Mouse (Mus musculus): ENCODE measurements around the gene Gm10974. TPM values are rescaled to one million over a fixed set of nuclear protein-coding genes. Genes with fewer than 3 reads are reported as not detected.

The Gm10974 gene
- total and polyA plus RNA-seq, 3 experiments = not detected

GRCm38 (mm10) chr7:66342831-66343230 is 22.9 kb upstream of the Gm10974 start:
- Histone ChIP-seq H3K36me3 (ENCODE audit: control insufficient read depth in 1 of 2, insufficient read depth in 2 of 2, low read length in 2 of 2) (no peaks in the 10 kb centered on the region), H3K27ac (ENCODE audit: control insufficient read depth, low read depth, low read length) (no peak overlapping the region), H3K27me3 (ENCODE audit: control insufficient read depth in 1 of 2, insufficient read depth in 2 of 2, low read length in 2 of 2) (no peaks in the 10 kb centered on the region), H3K9ac (ENCODE audit: control insufficient read depth, low read depth, low read length, poor library complexity, severe bottlenecking) (no peak overlapping the region), H3K9me3 (replicated peaks; ENCODE audit: insufficient read depth, low read length) (no peaks in the 10 kb centered on the region), H3K4me1 (ENCODE audit: control insufficient read depth in 1 of 2, insufficient read depth in 2 of 2, low read length in 2 of 2) (no peaks in the 10 kb centered on the region), H3K79me2 (ENCODE audit: control insufficient read depth, insufficient read depth, low read length, poor library complexity) (no peaks in the 10 kb centered on the region), H3K4me3 (ENCODE audit: control insufficient read depth in 1 of 2, insufficient read depth in 1 of 2, low read depth in 2 of 2, low read length in 2 of 2) (no peak overlapping the region)
- TF ChIP-seq GATA1 (IDR thresholded peaks at IDR 0.05; ENCODE audit: low read depth, low read length) (no peak), GABPA (IDR thresholded peaks at IDR 0.05; ENCODE audit: low read depth, low read length) (no peak), ZC3H11A (IDR thresholded peaks at IDR 0.05; ENCODE audit: low read depth, low read length) (no peak), USF2 (IDR thresholded peaks at IDR 0.05; ENCODE audit: borderline replicate concordance in 1 of 2, insufficient read depth in 1 of 2, low read depth in 1 of 2, low read length in 2 of 2) (no peak), ZKSCAN1 (IDR thresholded peaks at IDR 0.05; ENCODE audit: low read depth, low read length) (no peak), POLR2AphosphoS5 (IDR thresholded peaks at IDR 0.05; ENCODE audit: borderline replicate concordance, low read depth, low read length) (no peak), TBP (IDR thresholded peaks at IDR 0.05; ENCODE audit: low read depth, low read length) (no peak), NELFE (IDR thresholded peaks at IDR 0.05; ENCODE audit: low read depth, low read length) (no peak), EP300 (IDR thresholded peaks at IDR 0.05; ENCODE audit: low read depth in 1 of 2, low read length in 2 of 2) (no peak), POLR2A (IDR thresholded peaks at IDR 0.05; ENCODE audit: control insufficient read depth in 1 of 2, insufficient read depth in 1 of 2, low read depth in 1 of 2, low read length in 2 of 2, poor library complexity in 1 of 2) (no peak), MEF2A (IDR thresholded peaks at IDR 0.05; ENCODE audit: extremely low read depth, insufficient replicate concordance, low read depth, low read length, poor library complexity, severe bottlenecking) (no peak), TAL1 (IDR thresholded peaks at IDR 0.05; ENCODE audit: low read length) (no peak)
- DNase-seq (ENCODE audit: low read depth, low spot score) = no peak

GRCm38 (mm10) chr7:66343307-66343706 is 22.4 kb upstream of the Gm10974 start:
- no peaks in the 10 kb centered on the region for H3K27me3 ChIP-seq (ENCODE audit: control insufficient read depth in 1 of 2, insufficient read depth in 2 of 2, low read length in 2 of 2)
- TF ChIP-seq SIN3A (IDR thresholded peaks at IDR 0.05; ENCODE audit: low read length) (no peak), ZNF384 (IDR thresholded peaks at IDR 0.05; ENCODE audit: low read depth, low read length) (no peak), SMC3 (IDR thresholded peaks at IDR 0.05; ENCODE audit: low read depth, low read length) (no peak), BHLHE40 (IDR thresholded peaks at IDR 0.05; ENCODE audit: borderline replicate concordance, low read depth, low read length) (no peak), UBTF (IDR thresholded peaks at IDR 0.05; ENCODE audit: borderline replicate concordance, insufficient read depth, low read depth, low read length) (no peak), POLR2AphosphoS2 (IDR thresholded peaks at IDR 0.05; ENCODE audit: low read length) (no peak), MEF2A (IDR thresholded peaks at IDR 0.05; ENCODE audit: extremely low read depth, insufficient replicate concordance, low read depth, low read length, poor library complexity, severe bottlenecking) (no peak), POLR2AphosphoS5 (IDR thresholded peaks at IDR 0.05; ENCODE audit: borderline replicate concordance, low read depth, low read length) (no peak), ETS1 (IDR thresholded peaks at IDR 0.05; ENCODE audit: low read depth, low read length) (no peak), CTCF (IDR thresholded peaks at IDR 0.05 in 2 of 3, conservative IDR thresholded peaks at IDR 0.05 in 1 of 3; ENCODE audit: control insufficient read depth in 1 of 3, insufficient read depth in 1 of 3, low read depth in 2 of 3, low read length in 3 of 3, poor library complexity in 1 of 3, severe bottlenecking in 1 of 3) (no peak), ELF1 (IDR thresholded peaks at IDR 0.05; ENCODE audit: low read depth, low read length) (no peak), MAX (IDR thresholded peaks at IDR 0.05; ENCODE audit: low read length) (no peak), ZKSCAN1 (IDR thresholded peaks at IDR 0.05; ENCODE audit: low read depth, low read length) (no peak), CHD1 (IDR thresholded peaks at IDR 0.05; ENCODE audit: low read depth, low read length) (no peak), CHD2 (IDR thresholded peaks at IDR 0.05; ENCODE audit: low read length) (no peak), ZC3H11A (IDR thresholded peaks at IDR 0.05; ENCODE audit: low read depth, low read length) (no peak), MYB (IDR thresholded peaks at IDR 0.05; ENCODE audit: low read depth, low read length) (no peak), GABPA (IDR thresholded peaks at IDR 0.05; ENCODE audit: low read depth, low read length) (no peak)
- H3K27ac ChIP-seq (ENCODE audit: control insufficient read depth, low read depth, low read length) = no peak overlapping the region
- DNase-seq (ENCODE audit: low read depth, low spot score) = no peak
- H3K36me3 ChIP-seq (ENCODE audit: control insufficient read depth in 1 of 2, insufficient read depth in 2 of 2, low read length in 2 of 2) = no peaks in the 10 kb centered on the region
- H3K79me2 ChIP-seq (ENCODE audit: control insufficient read depth, insufficient read depth, low read length, poor library complexity) = no peaks in the 10 kb centered on the region
- H3K9me3 ChIP-seq (replicated peaks; ENCODE audit: insufficient read depth, low read length) = no peaks in the 10 kb centered on the region
- H3K4me3 ChIP-seq (ENCODE audit: control insufficient read depth in 1 of 2, insufficient read depth in 1 of 2, low read depth in 2 of 2, low read length in 2 of 2) = no peak overlapping the region
- no peaks in the 10 kb centered on the region for H3K4me1 ChIP-seq (ENCODE audit: control insufficient read depth in 1 of 2, insufficient read depth in 2 of 2, low read length in 2 of 2)
- H3K9ac ChIP-seq (ENCODE audit: control insufficient read depth, low read depth, low read length, poor library complexity, severe bottlenecking) = no peak overlapping the region

All from MEL (cell line).